Mouse (Mus musculus): ENCODE measurements at regions not wholly inside any gene's neighbourhood (a gene's known extent, or its start where the extent isn't known, plus 50 kb on each side); places are given as distances from the start of the nearest gene placed in this dataset.
"Not testable (repeated sequence)": the region's sequence is repeated elsewhere in the genome, so short reads cannot be mapped to it uniquely, and the experiment has no call there.

GRCm38 (mm10) chr19:59516957-59517356 lies 58.8 kb downstream of the Emx2 start:
- DNase-seq (ENCODE audit: low spot score in 2 of 2): no peak

DNA sequence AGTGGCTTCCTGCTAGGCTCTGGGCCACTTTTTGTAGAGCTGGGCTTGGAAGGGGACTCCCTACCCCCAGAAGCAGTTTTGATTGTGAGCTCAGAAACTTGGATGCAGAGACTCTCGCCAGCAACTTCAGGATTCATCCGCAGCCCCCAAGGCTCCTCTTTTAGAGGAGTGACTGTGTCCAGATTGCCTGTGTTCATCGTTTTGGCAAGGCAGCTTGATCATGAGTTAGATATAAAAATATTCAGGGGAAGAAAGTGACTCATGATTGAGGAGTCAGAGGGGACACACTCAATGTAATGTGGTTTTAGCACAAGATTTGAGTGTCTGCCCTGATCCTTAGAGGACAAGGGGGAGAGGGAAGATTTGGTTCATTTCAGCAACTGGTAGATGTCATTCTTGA lies 61.0 kb downstream of the Emx2 start:
- DNase-seq (ENCODE audit: low spot score in 2 of 2): peak in 1 of 2 experiments; percentile 19

DNA sequence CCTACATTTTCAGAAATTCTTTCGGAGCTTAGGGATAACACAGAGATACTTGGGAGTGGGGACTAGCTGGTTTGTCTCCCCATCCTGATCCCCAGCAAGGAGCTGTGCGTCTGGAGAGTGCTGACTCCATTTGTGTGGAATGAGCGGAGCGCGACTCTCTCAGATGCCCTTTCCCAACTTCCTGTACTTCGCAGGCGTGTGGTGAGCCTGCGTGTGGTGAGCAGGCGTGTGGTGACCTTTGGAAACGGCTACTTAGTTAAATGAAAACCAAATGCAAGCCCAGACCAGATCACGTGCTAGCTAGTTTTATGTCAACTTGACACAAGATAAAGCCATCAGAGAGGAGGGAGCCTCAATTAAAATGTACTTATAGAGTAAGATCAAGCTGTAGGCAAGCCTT lies 64.0 kb downstream of the Emx2 start:
- no peak for DNase-seq (ENCODE audit: low spot score in 2 of 2)

GRCm38 (mm10) chr19:59523356-59523755 lies 65.2 kb downstream of the Emx2 start:
- DNase-seq (ENCODE audit: low spot score in 2 of 2): no peak

DNA sequence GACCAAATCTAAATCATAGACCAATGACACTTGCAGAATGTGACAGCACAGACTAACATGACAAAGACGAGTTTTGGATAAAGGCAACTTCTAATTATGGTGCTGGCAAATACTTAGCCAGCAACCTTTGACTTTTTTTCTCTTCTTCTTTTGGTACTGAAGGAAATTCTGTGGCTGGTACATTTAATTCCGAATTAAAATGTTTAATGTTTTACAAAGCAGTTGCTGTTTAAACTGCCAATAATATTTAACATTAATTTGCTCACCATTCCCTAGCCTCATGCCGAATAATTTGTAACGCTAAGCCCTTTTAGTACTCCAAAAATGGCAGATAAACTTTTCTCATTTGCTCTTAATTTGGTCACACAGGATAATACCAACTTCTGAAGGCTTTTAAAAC lies 105.9 kb downstream of the Emx2 start:
- DNase-seq (ENCODE audit: low spot score in 2 of 2): no peak

DNA sequence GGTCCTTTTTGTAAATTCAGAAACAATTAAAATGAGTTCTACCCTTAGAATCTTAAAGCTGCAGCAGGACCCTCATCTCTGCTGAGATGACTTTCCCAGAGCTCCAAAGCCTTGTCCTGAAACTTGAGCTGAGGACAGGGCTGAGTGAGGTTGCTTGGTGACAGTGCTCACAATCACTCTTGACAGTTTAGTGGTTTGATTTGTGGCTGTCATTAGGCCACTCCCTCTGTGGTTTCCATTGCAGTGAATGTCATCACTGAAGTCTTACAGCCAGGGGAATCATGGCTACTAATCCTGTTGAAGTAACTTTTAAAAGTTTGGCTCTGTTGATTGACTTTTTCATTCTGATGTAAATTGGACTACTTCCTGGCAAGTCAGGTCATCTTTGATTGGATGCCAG lies 110.7 kb downstream of the Emx2 start:
- DNase-seq (ENCODE audit: low spot score in 2 of 2): no peak

GRCm38 (mm10) chr19:59569590-59569989 lies 111.4 kb downstream of the Emx2 start:
- not testable (repeated sequence) for DNase-seq (ENCODE audit: low spot score in 2 of 2)

DNA sequence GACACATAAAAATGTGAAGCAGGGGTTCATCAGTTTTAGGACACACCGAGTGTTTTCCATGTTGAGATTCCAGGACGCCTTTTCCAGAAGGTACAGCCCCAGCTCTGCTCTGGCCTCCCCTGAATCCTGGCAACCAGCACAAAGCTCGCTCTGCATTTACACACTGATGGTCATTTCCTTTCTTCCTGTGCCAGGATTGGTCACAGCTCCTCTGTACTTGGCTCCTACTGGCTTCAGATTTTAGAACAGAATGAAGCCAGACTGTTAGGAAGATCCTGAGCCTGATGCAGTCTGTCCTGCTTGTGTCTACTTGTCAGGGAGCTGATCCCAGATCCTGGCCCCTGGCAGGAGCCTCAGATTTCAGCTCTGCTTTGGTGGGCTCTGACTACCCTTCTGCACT lies 116.2 kb downstream of the Emx2 start:
- no peak for DNase-seq (ENCODE audit: low spot score in 2 of 2)

GRCm38 (mm10) chr19:59577886-59578285 lies 119.7 kb downstream of the Emx2 start:
- no peak for DNase-seq (ENCODE audit: low spot score in 2 of 2)

- no peak for DNase-seq (ENCODE audit: low spot score in 2 of 2)
These were observed 121.5 kb downstream of the Emx2 start for GRCm38 (mm10) chr19:59579676-59580075.

DNA sequence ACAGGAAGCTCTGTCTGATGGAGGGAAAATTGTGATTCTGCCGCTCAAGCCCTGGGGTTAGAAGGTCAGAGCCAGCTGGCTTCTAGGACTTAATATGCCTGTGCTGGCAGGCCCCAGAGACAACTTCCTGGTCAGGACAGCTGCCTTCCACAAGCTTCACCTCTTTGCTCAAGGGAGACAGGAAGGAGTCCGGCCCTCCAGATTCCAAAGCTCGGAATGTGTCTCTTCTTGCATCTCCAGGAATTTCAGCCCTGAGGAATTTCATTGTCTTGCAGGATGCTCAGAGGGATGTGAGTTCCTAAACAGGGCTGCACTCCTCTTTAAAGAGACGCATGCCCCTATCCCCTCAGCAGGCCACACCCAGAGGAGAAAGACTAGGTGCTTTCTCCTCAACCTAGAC lies 127.7 kb downstream of the Emx2 start:
- DNase-seq (ENCODE audit: low spot score in 2 of 2): no peak

- DNase-seq (ENCODE audit: low spot score in 2 of 2): no peak
These were observed 129.1 kb downstream of the Emx2 start for GRCm38 (mm10) chr19:59587303-59587702.

DNA sequence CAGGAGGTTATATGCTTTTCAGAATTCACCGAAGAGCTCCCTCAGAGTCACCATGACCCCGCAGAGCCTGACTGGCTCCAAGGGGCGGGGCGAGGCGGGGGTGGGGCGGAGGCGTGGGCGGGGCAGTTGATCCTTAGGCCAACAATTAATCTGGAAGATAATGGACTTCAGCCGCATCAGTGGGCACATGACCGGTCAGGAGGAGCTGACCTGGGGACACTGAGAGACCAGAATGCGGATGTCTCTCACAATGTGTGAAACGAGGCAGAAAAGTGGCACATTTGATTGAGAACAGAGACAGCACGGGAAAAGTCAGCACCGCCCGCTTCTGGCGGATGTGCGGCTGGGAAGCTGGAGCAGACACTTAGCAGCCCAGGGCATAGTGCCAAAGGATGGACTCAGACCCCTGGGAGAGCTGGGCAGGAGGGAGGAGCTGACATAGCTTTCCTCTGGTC lies 129.9 kb downstream of the Emx2 start:
- no peak for DNase-seq (ENCODE audit: low spot score in 2 of 2)

- DNase-seq (ENCODE audit: low spot score in 2 of 2): no peak
These were observed 131.8 kb downstream of the Emx2 start for GRCm38 (mm10) chr19:59590021-59590420.

DNA sequence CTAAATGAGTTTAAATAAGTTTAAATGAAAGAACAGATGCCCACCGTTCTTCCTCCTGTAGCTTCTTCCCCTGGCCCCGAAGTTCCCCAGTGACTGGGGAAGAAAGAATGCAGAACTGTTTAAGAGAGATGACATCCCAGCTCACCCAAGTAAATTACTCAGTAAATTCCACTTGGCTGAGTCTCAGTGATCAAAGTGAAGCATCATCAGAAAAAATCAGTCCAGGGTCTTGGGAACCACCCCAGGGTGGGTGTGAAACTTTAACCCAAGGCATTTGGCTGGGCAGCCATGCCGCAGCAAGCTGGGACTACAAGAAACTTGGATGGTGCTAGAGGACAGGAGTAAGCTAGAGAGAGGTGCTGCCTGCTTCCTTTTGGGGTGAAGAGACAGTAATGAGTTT lies 133.9 kb downstream of the Emx2 start:
- DNase-seq (ENCODE audit: low spot score in 2 of 2): no peak

- no peak for DNase-seq (ENCODE audit: low spot score in 2 of 2)
These were observed 166.2 kb downstream of the Emx2 start for GRCm38 (mm10) chr19:59624288-59624795.

DNA sequence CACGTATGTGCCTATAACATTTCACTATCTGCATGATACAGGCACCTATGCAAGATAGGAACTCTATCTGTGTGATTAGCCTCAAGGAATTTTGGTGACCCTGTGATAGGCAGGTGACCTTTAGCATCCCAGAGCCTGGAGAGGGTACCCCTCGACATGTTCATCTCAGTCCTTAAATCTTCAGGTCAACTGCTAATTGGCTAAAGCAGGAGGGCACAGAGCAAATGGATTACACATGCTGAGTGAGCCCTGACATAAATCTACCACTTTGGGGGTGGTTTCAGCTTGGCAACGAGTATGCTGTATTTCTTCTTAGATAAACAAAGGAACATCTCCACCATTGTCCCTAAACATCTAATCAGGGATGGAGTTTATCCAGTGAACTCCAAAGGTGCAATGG lies 169.5 kb downstream of the Emx2 start:
- DNase-seq (ENCODE audit: low spot score in 2 of 2): no peak

- DNase-seq (ENCODE audit: low spot score in 2 of 2): no peak
These were observed 170.4 kb downstream of the Emx2 start for GRCm38 (mm10) chr19:59628296-59629160.

GRCm38 (mm10) chr19:59629161-59629445 lies 170.9 kb downstream of the Emx2 start:
- no peak for DNase-seq (ENCODE audit: low spot score in 2 of 2)

GRCm38 (mm10) chr19:59630095-59630494 lies 171.9 kb downstream of the Emx2 start:
- DNase-seq (ENCODE audit: low spot score in 2 of 2): no peak

- DNase-seq (ENCODE audit: low spot score in 2 of 2): no peak
These were observed 172.5 kb downstream of the Emx2 start for GRCm38 (mm10) chr19:59630706-59631105.

DNA sequence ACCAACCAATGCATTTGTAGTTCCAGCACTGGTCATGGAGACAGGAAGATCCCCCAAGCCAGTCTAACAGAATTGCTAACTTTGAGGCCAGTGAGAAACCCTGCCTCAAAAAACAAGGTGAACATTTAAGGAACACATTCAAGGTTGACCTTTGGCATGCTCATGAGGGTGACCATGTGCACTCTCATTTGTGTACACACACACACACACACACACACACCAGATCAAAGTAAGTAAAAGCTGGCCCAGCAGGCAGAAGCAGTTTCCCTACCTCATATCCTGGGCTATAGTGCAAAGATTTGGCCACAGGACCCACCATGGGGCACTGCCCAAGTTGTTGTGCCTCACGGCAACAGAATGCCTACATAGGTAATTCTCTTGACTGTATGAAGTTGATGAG lies 173.4 kb downstream of the Emx2 start:
- no peak for DNase-seq (ENCODE audit: low spot score in 2 of 2)

DNA sequence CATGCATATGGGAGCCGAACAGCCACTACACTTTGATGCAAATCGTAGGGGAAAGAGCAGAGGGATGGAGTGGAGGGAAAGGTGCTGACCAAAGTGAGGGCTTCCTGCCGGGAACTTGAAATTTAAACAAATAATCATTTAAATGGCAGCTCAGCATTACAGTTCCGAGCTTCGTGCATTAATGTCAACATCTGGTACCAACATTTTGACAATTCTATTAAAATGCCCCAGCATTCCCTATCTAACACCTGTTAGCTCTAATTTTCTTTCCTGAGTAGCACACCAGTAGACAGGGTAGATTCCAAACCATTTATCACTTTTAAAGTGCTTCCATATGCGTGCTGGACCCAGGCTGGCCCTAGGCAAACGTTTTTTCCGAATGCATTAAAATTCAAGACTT lies 178.1 kb downstream of the Emx2 start:
- no peak for DNase-seq (ENCODE audit: low spot score in 2 of 2)

DNA sequence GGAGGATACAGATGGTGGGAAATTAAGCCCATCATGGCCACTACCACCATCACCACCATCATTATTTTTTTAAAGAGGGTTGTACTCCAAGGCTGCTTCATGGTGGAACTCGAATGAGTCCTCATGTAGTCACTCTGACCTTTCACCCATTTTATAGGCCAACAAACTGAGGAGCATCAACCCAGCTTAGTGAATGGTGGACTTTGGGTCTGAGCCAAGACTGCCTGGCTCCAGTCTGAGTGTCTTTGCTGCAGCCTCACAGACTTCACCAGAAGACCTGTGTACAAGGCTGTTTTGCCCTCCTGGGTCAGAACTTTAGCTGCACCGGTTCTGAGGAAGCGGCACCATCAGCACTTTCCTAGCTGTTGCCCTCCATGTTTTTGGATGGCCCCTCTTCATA lies 184.4 kb downstream of the Emx2 start:
- DNase-seq (ENCODE audit: low spot score in 2 of 2): no peak

All from left cerebral cortex, adult 9 months (tissue).